12 mouse cellular contexts compared by ENCODE assay signal in genomic region chr5:23923481-23924165, GRCm38 (mm10).
DNase-seq lines count a peak whose midpoint lies in the region; ATAC-seq lines count a peak whose summit lies in the region.
"Had no signal": no experiment of that assay in that cellular context is flagged by ENCODE, and none has a peak within 500 bp of the region (broad histone marks: within the 10 kb centered on the region; RNA-seq: fewer than 3 reads in every experiment).

No protein-coding gene starts in this region.

- 0 out of 2 replicates have a peak, but pooled peaks cover 8% of the 10 kb centered on the region for H3K36me3 ChIP-seq in liver, embryonic 15.5 days (replicated peaks)
- H3K36me3 ChIP-seq in forebrain, embryonic 16.5 days (ENCODE audit: control insufficient read depth, insufficient read depth): no peaks in the 10 kb centered on the region
- H3K36me3 ChIP-seq in limb, embryonic 10.5 days: no peaks in the 10 kb centered on the region
- H3K36me3 ChIP-seq: midbrain, embryonic 12.5 days had no signal

- DNase-seq in embryo, embryonic 11.5 days (ENCODE audit: low read depth, low spot score): peak; percentile 13
- DNase-seq in embryo, embryonic 9.5 days (ENCODE audit: extremely low spot score): no peak
- DNase-seq in spleen, adult 12 weeks (ENCODE audit: low spot score): peak; percentile 68
- no peak for DNase-seq in spleen, adult 18-20 months
- no peak for DNase-seq in frontal cortex, adult 2 months (ENCODE audit: extremely low spot score in 1 of 2, low spot score in 1 of 2)
- DNase-seq in limb, embryonic 10.5 days (ENCODE audit: low spot score): no peak
- DNase-seq: cerebellum, postnatal 10 days; kidney, postnatal 10 days had no signal

- 30% methylated on average over 12 of the region's 12 CpGs for WGBS in liver, embryonic 15.5 days (ENCODE audit: insufficient replicate concordance)
- WGBS in forebrain, embryonic 16.5 days: 85% methylated on average over 12 of the region's 12 CpGs
- WGBS in limb, embryonic 10.5 days: 87% methylated on average over 12 of the region's 12 CpGs

- peaks cover 4% of the 10 kb centered on the region; the same call in 1 of the 2 replicates for H3K27me3 ChIP-seq in liver, embryonic 15.5 days
- no peaks in the 10 kb centered on the region for H3K27me3 ChIP-seq in forebrain, embryonic 16.5 days (replicated peaks; ENCODE audit: control insufficient read depth, insufficient read depth, low read length)
- H3K27me3 ChIP-seq in limb, embryonic 10.5 days (ENCODE audit: low read depth, poor library complexity, severe bottlenecking): no peaks in the 10 kb centered on the region
- H3K27me3 ChIP-seq: forebrain, embryonic 13.5 days; midbrain, embryonic 12.5 days had no signal

- peak overlapping the region; percentile 77 for H3K9ac ChIP-seq in liver, embryonic 15.5 days
- H3K9ac ChIP-seq in forebrain, embryonic 16.5 days (replicated peaks; ENCODE audit: low read depth, low read length): no peak overlapping the region
- H3K9ac ChIP-seq: forebrain, embryonic 13.5 days; midbrain, embryonic 12.5 days had no signal

- ATAC-seq in liver, embryonic 15.5 days (ENCODE audit: insufficient read depth): peak; percentile 85
- no peak for ATAC-seq in forebrain, embryonic 16.5 days
- ATAC-seq: forebrain, embryonic 13.5 days had no signal

- H3K27ac ChIP-seq in liver, embryonic 15.5 days (replicated peaks): peak overlapping the region; percentile 100
- no peak overlapping the region for H3K27ac ChIP-seq in forebrain, embryonic 16.5 days (ENCODE audit: low read length)
- H3K27ac ChIP-seq in limb, embryonic 10.5 days: no peak overlapping the region
- H3K27ac ChIP-seq: forebrain, embryonic 13.5 days; midbrain, embryonic 12.5 days had no signal

- H3K9me3 ChIP-seq in liver, embryonic 15.5 days (replicated peaks): no peaks in the 10 kb centered on the region
- no peaks in the 10 kb centered on the region for H3K9me3 ChIP-seq in forebrain, embryonic 16.5 days (ENCODE audit: control insufficient read depth, low read length)
- H3K9me3 ChIP-seq in limb, embryonic 10.5 days (replicated peaks): no peaks in the 10 kb centered on the region
- H3K9me3 ChIP-seq: forebrain, embryonic 13.5 days; midbrain, embryonic 12.5 days had no signal

- peak overlapping the region; percentile 74 for H3K4me2 ChIP-seq in liver, embryonic 15.5 days
- H3K4me2 ChIP-seq in forebrain, embryonic 16.5 days (ENCODE audit: low read length): no peak overlapping the region
- H3K4me2 ChIP-seq: forebrain, embryonic 13.5 days; midbrain, embryonic 12.5 days had no signal

- H3K4me1 ChIP-seq in liver, embryonic 15.5 days (replicated peaks): peaks cover 59% of the 10 kb centered on the region
- H3K4me1 ChIP-seq in forebrain, embryonic 16.5 days (replicated peaks; ENCODE audit: control insufficient read depth, insufficient read depth, low read length): peaks cover 5% of the 10 kb centered on the region
- H3K4me1 ChIP-seq in limb, embryonic 10.5 days: peaks cover 9% of the 10 kb centered on the region
- H3K4me1 ChIP-seq: midbrain, embryonic 12.5 days had no signal

- H3K4me3 ChIP-seq in liver, embryonic 15.5 days (replicated peaks): peak overlapping the region; percentile 40
- no peak overlapping the region for H3K4me3 ChIP-seq in forebrain, embryonic 16.5 days (replicated peaks; ENCODE audit: low read length)
- no peak overlapping the region for H3K4me3 ChIP-seq in limb, embryonic 10.5 days
- H3K4me3 ChIP-seq: forebrain, embryonic 13.5 days; midbrain, embryonic 12.5 days had no signal

Comparison
In these comparisons a context has a peak if more than half of its experiments do, and no peak if none do; other contexts are left out.
1. DNase-seq: peak in embryo, embryonic 11.5 days (single experiment) and spleen, adult 12 weeks (single experiment); none in embryo, embryonic 9.5 days (single experiment), spleen, adult 18-20 months (0 of 2), frontal cortex, adult 2 months (0 of 2) and limb, embryonic 10.5 days (single experiment).